Mouse (Mus musculus): Measurements from ENCODE around the gene Cox17. TPM values are rescaled to one million over a fixed set of nuclear protein-coding genes. Genes with fewer than 3 reads are reported as not detected.

Cox17 gene
- polyA plus RNA-seq, 1 experiment from 2014 or later = 118 TPM

- no peak overlapping the region for H3K4me3 ChIP-seq
- no peaks in the 10 kb centered on the region for H3K9me3 ChIP-seq
- 92% methylated on average over 6 of the region's 6 CpGs for WGBS
- H3K9ac ChIP-seq (replicated peaks) = no peak overlapping the region
- no peak overlapping the region for H3K4me2 ChIP-seq (replicated peaks)
- ATAC-seq (ENCODE audit: low FRiP score, low read depth) = no peak
- no peaks in the 10 kb centered on the region for H3K27me3 ChIP-seq
- H3K4me1 ChIP-seq = no peaks in the 10 kb centered on the region
- H3K36me3 ChIP-seq = no peaks in the 10 kb centered on the region
- H3K27ac ChIP-seq (replicated peaks) = no peak overlapping the region
Measured at GRCm38 (mm10) chr16:38387389-38387788, 40.6 kb downstream of the Cox17 start.

- no peak overlapping the region for H3K9ac ChIP-seq (replicated peaks)
- no peaks in the 10 kb centered on the region for H3K27me3 ChIP-seq
- H3K27ac ChIP-seq (replicated peaks) = no peak overlapping the region
- H3K9me3 ChIP-seq = no peaks in the 10 kb centered on the region
- no peak overlapping the region for H3K4me3 ChIP-seq
- 82% methylated on average over 6 of the region's 6 CpGs for WGBS
- no peak overlapping the region for H3K4me2 ChIP-seq (replicated peaks)
- ATAC-seq (ENCODE audit: low FRiP score, low read depth) = no peak
- no peaks in the 10 kb centered on the region for H3K36me3 ChIP-seq
- H3K4me1 ChIP-seq = no peaks in the 10 kb centered on the region
Measured at GRCm38 (mm10) chr16:38388757-38389156, 42.0 kb downstream of the Cox17 start.

GRCm38 (mm10) chr16:38389284-38389893, 42.6 kb downstream of the Cox17 start:
- H3K4me3 ChIP-seq = no peak overlapping the region
- no peaks in the 10 kb centered on the region for H3K4me1 ChIP-seq
- no peaks in the 10 kb centered on the region for H3K36me3 ChIP-seq
- 85% methylated on average over 8 of the region's 8 CpGs for WGBS
- no peak overlapping the region for H3K4me2 ChIP-seq (replicated peaks)
- H3K27me3 ChIP-seq = no peaks in the 10 kb centered on the region
- no peak for ATAC-seq (ENCODE audit: low FRiP score, low read depth)
- H3K9me3 ChIP-seq = no peaks in the 10 kb centered on the region
- H3K9ac ChIP-seq (replicated peaks) = no peak overlapping the region
- no peak overlapping the region for H3K27ac ChIP-seq (replicated peaks)

GRCm38 (mm10) chr16:38390322-38390721, 43.5 kb downstream of the Cox17 start:
- no peaks in the 10 kb centered on the region for H3K9me3 ChIP-seq
- 85% methylated on average over 7 of the region's 7 CpGs for WGBS
- no peaks in the 10 kb centered on the region for H3K4me1 ChIP-seq
- no peak overlapping the region for H3K4me2 ChIP-seq (replicated peaks)
- no peak overlapping the region for H3K4me3 ChIP-seq
- no peak overlapping the region for H3K27ac ChIP-seq (replicated peaks)
- H3K27me3 ChIP-seq = no peaks in the 10 kb centered on the region
- H3K36me3 ChIP-seq = no peaks in the 10 kb centered on the region
- no peak for ATAC-seq (ENCODE audit: low FRiP score, low read depth)
- no peak overlapping the region for H3K9ac ChIP-seq (replicated peaks)

- H3K9me3 ChIP-seq = no peaks in the 10 kb centered on the region
- no peaks in the 10 kb centered on the region for H3K27me3 ChIP-seq
- WGBS = 83% methylated on average over 23 of the region's 23 CpGs
- H3K4me1 ChIP-seq = no peaks in the 10 kb centered on the region
- no peak overlapping the region for H3K27ac ChIP-seq (replicated peaks)
- H3K9ac ChIP-seq (replicated peaks) = no peak overlapping the region
- no peak for ATAC-seq (ENCODE audit: low FRiP score, low read depth)
- no peak overlapping the region for H3K4me3 ChIP-seq
- no peaks in the 10 kb centered on the region for H3K36me3 ChIP-seq
- no peak overlapping the region for H3K4me2 ChIP-seq (replicated peaks)
Measured at GRCm38 (mm10) chr16:38392126-38392894, 45.5 kb downstream of the Cox17 start.

- WGBS = 90% methylated on average over 8 of the region's 8 CpGs
- ATAC-seq (ENCODE audit: low FRiP score, low read depth) = no peak
- H3K4me2 ChIP-seq (replicated peaks) = no peak overlapping the region
- no peaks in the 10 kb centered on the region for H3K9me3 ChIP-seq
- H3K4me1 ChIP-seq = peaks cover 2% of the 10 kb centered on the region
- H3K36me3 ChIP-seq = no peaks in the 10 kb centered on the region
- H3K9ac ChIP-seq (replicated peaks) = no peak overlapping the region
- H3K27ac ChIP-seq (replicated peaks) = no peak overlapping the region
- H3K4me3 ChIP-seq = no peak overlapping the region
- no peaks in the 10 kb centered on the region for H3K27me3 ChIP-seq
Measured at GRCm38 (mm10) chr16:38394191-38394618, 47.4 kb downstream of the Cox17 start.

GRCm38 (mm10) chr16:38395060-38395730, 48.4 kb downstream of the Cox17 start:
- WGBS = 76% methylated on average over 6 of the region's 6 CpGs
- no peak overlapping the region for H3K4me3 ChIP-seq
- no peak overlapping the region for H3K4me2 ChIP-seq (replicated peaks)
- no peak for ATAC-seq (ENCODE audit: low FRiP score, low read depth)
- H3K4me1 ChIP-seq = peaks cover 12% of the 10 kb centered on the region
- no peak overlapping the region for H3K27ac ChIP-seq (replicated peaks)
- no peaks in the 10 kb centered on the region for H3K27me3 ChIP-seq
- H3K9me3 ChIP-seq = no peaks in the 10 kb centered on the region
- H3K36me3 ChIP-seq = no peaks in the 10 kb centered on the region
- H3K9ac ChIP-seq (replicated peaks) = no peak overlapping the region

- no peaks in the 10 kb centered on the region for H3K36me3 ChIP-seq
- no peak overlapping the region for H3K4me2 ChIP-seq (replicated peaks)
- H3K27ac ChIP-seq (replicated peaks) = no peak overlapping the region
- peaks cover 15% of the 10 kb centered on the region for H3K4me1 ChIP-seq
- no peak overlapping the region for H3K9ac ChIP-seq (replicated peaks)
- no peaks in the 10 kb centered on the region for H3K27me3 ChIP-seq
- WGBS = 86% methylated on average over 13 of the region's 13 CpGs
- ATAC-seq (ENCODE audit: low FRiP score, low read depth) = no peak
- no peaks in the 10 kb centered on the region for H3K9me3 ChIP-seq
- no peak overlapping the region for H3K4me3 ChIP-seq
Measured at GRCm38 (mm10) chr16:38396155-38396554, 49.4 kb downstream of the Cox17 start.

GRCm38 (mm10) chr16:38398266-38398665, 51.5 kb downstream of the Cox17 start:
- WGBS = 90% methylated on average over 6 of the region's 6 CpGs
- Histone ChIP-seq H3K27ac (replicated peaks) (no peak overlapping the region), H3K4me3 (no peak overlapping the region), H3K36me3 (no peaks in the 10 kb centered on the region), H3K9ac (replicated peaks) (no peak overlapping the region), H3K4me2 (replicated peaks) (no peak overlapping the region), H3K27me3 (no peaks in the 10 kb centered on the region), H3K4me1 (peaks cover 15% of the 10 kb centered on the region), H3K9me3 (no peaks in the 10 kb centered on the region)
- no peak for ATAC-seq (ENCODE audit: low FRiP score, low read depth)

GRCm38 (mm10) chr16:38399076-38399475, 52.3 kb downstream of the Cox17 start:
- Histone ChIP-seq H3K27me3 (no peaks in the 10 kb centered on the region), H3K9me3 (no peaks in the 10 kb centered on the region), H3K4me1 (peaks cover 15% of the 10 kb centered on the region), H3K4me2 (replicated peaks) (peak overlapping the region; percentile 48), H3K9ac (replicated peaks) (0 out of 2 replicates have a peak overlapping the region, but pooled peaks have one; percentile 17), H3K27ac (replicated peaks) (peak overlapping the region; percentile 35; the same call in 1 of the 2 replicates), H3K36me3 (no peaks in the 10 kb centered on the region), H3K4me3 (no peak overlapping the region)
- ATAC-seq (ENCODE audit: low FRiP score, low read depth) = no peak
- 71% methylated on average over 3 of the region's 3 CpGs for WGBS

GRCm38 (mm10) chr16:38399531-38400231, 52.9 kb downstream of the Cox17 start:
- Histone ChIP-seq H3K4me1 (peaks cover 15% of the 10 kb centered on the region), H3K9ac (replicated peaks) (0 out of 2 replicates have a peak overlapping the region, but pooled peaks have one; percentile 17), H3K36me3 (no peaks in the 10 kb centered on the region), H3K27me3 (no peaks in the 10 kb centered on the region), H3K4me3 (peak overlapping the region; percentile 25), H3K4me2 (replicated peaks) (peak overlapping the region; percentile 48), H3K27ac (replicated peaks) (peak overlapping the region; percentile 35), H3K9me3 (no peaks in the 10 kb centered on the region)
- ATAC-seq (ENCODE audit: low FRiP score, low read depth) = peak; percentile 87
- 9% methylated on average over 17 of the region's 17 CpGs for WGBS
